Mouse (Mus musculus): ENCODE results near the gene Zfp457.
"Not testable (repeated sequence)": the region's sequence is repeated elsewhere in the genome, so short reads cannot be mapped to it uniquely, and the experiment has no call there.

The Zfp457 gene

DNA sequence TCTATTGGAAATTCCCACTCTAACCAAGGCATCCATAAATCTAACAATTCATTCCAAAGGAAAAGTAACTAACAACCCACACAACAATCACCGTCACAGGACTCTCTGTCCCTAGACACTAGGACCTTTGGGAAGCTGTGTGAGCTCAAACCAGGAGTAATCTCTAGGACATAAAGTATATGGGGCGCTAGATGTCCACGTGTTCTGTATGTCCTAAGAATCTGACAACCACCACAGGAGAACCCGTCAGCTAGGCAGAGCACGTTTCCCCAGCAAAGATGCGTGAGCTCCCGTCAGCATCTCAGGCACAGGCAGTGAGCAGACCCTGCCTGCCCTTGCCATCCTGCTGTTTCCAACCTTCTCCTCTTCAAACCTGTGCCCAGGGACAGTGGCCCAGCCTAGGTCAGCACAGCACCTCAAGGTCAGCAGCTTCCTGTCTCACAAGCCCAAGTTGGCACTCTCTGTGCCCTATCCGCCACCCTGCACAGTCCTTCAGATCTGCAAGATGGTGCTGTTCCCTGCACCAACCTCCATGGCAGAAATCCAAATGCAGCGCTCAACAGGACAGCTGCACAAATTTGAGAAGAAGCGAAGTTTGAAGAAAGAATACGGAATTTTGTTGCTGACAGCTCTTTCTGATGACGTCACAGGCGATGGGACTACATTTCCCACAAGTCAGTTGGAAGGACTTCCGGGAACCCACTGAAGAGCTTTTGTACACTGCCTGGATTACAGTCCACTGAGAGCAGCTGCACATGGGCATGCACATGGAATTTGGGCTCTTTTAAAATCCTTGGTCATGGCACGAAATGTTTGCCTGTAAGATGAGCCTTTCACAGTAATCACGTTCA lies at the start of gene Zfp457:
Gene Zfp457 (minus strand): TSS at position 664 of the 851 bp plus-strand sequence.
- DNase-seq (ENCODE audit: low spot score in 2 of 2), result peak; percentile 48 to 77

DNA sequence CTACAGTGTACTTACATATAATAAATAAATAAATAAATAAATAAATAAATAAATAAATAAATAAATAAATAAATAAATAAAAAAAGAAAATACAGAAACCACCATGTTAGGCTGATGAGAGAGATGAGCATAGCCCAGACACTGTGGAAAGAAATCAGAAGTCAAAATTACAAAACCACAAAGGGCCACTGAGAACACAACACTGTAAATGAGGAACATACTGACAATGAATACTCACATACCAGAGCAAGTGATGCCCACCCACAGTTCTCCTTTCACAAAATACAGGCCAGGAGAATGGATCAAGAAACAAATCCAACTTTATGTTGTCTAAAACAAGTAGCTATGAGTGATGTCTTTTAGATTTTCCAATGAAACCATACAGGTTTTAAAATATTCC lies 45.6 kb upstream of the Zfp457 start:
- DNase-seq (ENCODE audit: low spot score in 2 of 2), result no peak

DNA sequence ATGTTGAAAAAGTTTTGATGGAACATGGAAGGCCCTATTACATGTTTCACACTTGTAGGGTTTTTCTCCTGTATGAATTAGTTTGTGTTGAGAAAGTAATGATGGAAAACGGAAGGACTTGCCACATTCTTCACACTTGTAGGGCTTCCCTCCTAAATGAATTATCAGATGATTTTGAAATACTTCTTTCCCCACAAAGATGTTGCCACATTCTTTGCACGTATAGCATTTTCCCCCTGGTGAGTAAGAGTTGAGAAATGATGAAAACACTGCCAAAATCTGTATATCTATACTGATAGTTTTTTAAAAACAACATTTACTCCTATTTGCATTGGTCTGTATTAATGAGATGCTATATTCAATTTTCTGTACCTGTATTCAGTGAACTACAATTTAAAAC lies 37.1 kb upstream of the Zfp457 start:
- no peak for DNase-seq (ENCODE audit: low spot score in 2 of 2)

DNA sequence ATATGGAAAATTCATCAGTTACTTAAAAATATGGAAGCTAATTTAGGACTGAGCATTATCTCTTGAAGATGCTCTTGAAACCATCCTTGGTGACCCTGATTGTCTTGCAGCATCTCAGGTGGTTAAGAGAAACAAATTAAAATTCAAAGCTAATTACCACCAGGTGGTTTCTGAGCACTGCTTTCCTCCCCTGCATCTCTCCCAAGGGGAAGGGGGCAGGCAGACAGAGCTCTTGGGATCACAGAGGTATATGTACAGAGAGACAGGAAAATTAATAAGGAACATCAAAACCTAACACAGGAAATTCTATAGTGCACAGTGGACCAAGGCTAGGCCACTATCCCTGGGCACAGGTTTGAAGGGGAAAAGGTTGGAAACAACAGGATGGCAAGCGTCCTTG lies 26.6 kb upstream of the Zfp457 start:
- no peak for DNase-seq (ENCODE audit: low spot score in 2 of 2)

DNA sequence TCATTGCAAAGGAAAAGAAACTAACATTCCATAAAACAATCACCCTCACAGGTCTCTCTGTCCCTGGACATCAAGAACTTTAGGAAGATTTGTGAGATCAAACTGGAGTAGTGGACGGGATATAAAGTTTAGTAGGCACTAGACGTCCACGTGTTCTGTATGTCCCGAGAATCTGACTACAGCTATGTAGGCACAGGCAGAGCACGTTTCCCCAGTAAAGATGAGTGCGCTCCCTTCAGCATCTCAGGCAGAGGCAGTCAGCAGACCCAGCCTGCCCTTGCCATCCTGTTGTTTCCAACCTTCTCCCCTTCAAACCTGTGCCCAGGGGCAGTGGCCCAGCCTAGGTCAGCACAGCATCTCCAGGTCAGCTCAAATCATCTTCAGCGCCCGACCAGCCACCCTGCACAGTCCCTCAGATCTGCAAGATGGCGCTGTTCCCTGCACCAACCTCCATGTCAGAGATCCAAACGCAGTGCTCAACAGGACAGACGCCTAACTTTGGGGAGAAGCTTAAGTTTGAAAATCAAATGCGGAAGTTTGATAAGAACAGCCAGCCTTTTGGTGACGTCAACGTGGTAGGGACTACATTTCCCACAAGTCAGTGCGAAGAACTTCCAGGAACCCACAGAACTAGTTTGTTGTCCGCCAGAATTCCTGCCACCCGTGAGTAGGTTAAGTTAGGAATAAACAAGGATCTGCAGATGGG lies 25.9 kb upstream of the Zfp457 start, which contains the start of gene Zfp595:
Gene Zfp595 (minus strand): TSS at position 552 of the 706 bp plus-strand sequence.
- peak; percentile 22 to 52 for DNase-seq (ENCODE audit: low spot score in 2 of 2)

DNA sequence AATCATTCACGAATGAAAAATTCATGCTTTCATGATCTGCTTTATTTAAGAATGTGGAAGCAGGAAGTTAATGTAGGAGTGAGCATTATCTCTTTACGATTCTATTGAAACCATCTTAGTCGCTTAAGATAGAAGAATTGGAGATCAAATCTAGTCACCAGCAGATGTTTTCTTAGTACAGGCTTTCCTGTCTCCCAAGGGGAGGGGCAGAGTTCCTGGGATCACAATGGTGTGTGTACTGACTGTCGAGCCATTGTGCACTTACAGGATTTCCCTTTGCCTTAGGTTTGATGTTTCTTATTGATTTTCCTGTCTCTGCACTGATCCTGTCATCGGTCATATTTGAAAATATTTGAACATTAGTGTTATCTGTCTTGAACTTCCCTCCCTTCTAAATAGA lies 433 bp upstream of the Zfp457 start:
- no peak for DNase-seq (ENCODE audit: low spot score in 2 of 2)

DNA sequence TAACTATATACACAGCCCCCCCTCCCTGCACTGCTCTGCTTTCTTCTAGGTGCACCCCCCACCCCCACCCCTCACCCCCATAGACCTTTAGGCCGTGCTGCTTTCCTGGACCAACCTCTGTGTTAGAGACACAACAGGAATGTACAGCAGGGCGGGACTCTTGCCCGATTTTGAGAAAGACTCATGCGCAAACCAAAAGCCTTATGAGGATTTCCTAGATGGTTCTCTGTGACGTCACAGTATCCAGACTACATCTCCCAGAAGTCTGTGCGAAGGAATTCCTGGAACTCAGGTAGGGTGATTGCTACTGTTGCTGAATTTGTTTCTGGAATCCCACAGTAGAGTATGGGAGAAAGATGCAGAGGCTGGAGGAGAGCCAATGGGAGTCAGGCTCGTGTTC lies 28.0 kb downstream of the Zfp457 start, which contains the start of gene Zfp458:
Gene Zfp458 (minus strand): TSS at position 153 of the 400 bp plus-strand sequence.
- no peak for DNase-seq (ENCODE audit: low spot score in 2 of 2)

DNA sequence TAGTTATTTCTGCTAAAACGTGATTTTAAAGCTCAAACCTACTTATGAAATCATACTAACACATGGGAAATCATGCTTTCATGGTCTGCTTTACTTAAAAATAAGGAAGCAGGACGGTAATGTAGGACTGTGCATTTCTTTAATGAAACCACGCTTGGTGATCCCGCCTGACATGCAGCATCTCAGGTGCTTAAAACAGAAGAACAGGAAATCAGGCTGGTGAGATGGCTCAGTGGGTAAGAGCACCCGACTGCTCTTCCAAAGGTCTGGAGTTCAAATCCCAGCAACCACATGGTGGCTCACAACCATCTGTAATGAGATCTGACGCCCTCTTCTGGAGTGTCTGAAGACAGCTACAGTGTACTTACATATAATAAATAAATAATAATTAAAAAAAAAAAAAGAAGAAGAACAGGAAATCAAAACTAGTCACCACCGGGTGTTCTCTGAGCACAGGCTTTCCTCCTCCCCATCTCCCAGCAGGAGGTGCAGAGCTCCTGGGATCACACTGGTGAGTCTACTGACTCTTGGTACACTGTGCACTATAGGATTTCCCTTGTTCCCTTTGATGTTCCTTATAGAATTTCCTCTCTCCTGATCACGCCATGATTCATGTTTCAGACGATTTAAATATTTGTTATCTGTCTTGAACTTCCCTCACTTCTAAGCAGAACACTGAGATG lies 36.8 kb downstream of the Zfp457 start:
- not testable (repeated sequence) for DNase-seq (ENCODE audit: low spot score in 2 of 2)

DNA sequence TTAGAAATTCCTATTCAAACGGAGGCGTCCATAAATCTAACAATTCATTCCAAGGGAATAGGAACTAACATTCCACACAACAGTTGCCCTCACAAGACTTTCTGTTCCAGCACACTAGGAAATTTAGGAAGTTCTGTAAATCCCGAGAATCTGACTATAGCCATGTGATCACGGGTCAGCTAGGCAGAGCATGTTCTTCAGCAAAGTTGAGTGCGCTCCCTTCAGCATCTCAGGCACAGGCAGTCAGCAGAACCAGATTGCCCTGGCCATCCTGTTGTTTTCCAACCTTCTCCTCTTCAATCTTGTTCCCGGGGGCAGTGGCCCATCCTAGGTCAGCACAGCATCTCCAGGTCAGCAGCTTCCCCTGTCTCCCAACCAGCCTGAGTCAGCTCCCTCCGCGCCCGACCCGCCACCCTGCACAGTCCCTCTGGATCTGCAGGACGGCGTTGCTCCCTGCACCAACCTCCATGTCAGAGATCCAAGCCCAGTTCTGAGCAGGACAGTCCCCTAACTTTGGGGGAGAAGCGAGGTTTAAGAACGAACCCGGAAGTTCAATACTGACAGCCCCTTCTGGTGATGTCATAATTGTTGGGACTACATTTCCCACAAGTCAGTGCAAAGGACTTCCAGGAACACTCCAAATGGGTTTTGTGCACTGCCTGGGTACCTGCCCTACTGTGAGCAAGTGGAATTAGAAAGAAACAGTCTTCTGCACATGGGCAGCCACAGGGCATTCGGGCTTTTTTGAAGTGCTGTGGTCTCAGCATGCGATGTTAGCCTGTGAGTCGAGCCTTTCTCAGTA lies 37.5 kb downstream of the Zfp457 start:
- peak; percentile 33 to 47 for DNase-seq (ENCODE audit: low spot score in 2 of 2)
